Mouse (Mus musculus): ENCODE results near the gene Hinfp. TPM values are rescaled to one million over a fixed set of nuclear protein-coding genes. Genes with fewer than 3 reads are reported as not detected.

Hinfp gene
- polyA plus RNA-seq, 1 experiment from 2014 or later: 28.4 TPM

- Histone ChIP-seq H3K27me3 (ENCODE audit: control insufficient read depth, insufficient read depth, low read length) (no peaks in the 10 kb centered on the region), H3K9ac (ENCODE audit: low read length) (peak within 1 kb of the TSS; percentile 93), H3K4me3 (ENCODE audit: low read depth, low read length) (peak within 1 kb of the TSS; percentile 80), H3K4me2 (ENCODE audit: low read depth, severe bottlenecking) (peak within 1 kb of the TSS; percentile 61), H3K36me3 (ENCODE audit: control insufficient read depth, insufficient read depth, low read length) (peaks cover 17% of the 10 kb centered on the region), H3K9me3 (ENCODE audit: control insufficient read depth, low read length) (no peaks in the 10 kb centered on the region), H3K4me1 (ENCODE audit: control insufficient read depth, insufficient read depth, low read length) (no peaks in the 10 kb centered on the region; the same call in none of the 2 replicates), H3K27ac (replicated peaks; ENCODE audit: low read depth, low read length) (peak within 1 kb of the TSS; percentile 97)
- ATAC-seq (ENCODE audit: insufficient number of reproducible peaks, low FRiP score, low TSS enrichment, low read depth): peak; percentile 93
- WGBS: under 1% methylated on average over 39 of the region's 39 CpGs
- peak; percentile 92 for DNase-seq (ENCODE audit: low spot score)
Measured at GRCm38 (mm10) chr9:44343781-44344421, 38.4 kb upstream of the Hinfp start, which contains the start of gene Hmbs. Hmbs (minus strand) TSS chr9:44344228.

GRCm38 (mm10) chr9:44343290-44343689, 37.8 kb upstream of the Hinfp start:
- H3K4me2 ChIP-seq (ENCODE audit: low read depth, severe bottlenecking): peak overlapping the region; percentile 61
- H3K4me1 ChIP-seq (ENCODE audit: control insufficient read depth, insufficient read depth, low read length): no peaks in the 10 kb centered on the region; the same call in none of the 2 replicates
- ATAC-seq (ENCODE audit: insufficient number of reproducible peaks, low FRiP score, low TSS enrichment, low read depth) (0 out of 2 replicates have a peak, but pooled peaks have one; percentile 4), DNase-seq (ENCODE audit: low spot score) (no peak)
- H3K27ac ChIP-seq (replicated peaks; ENCODE audit: low read depth, low read length): peak overlapping the region; percentile 97
- peak overlapping the region; percentile 80 for H3K4me3 ChIP-seq (ENCODE audit: low read depth, low read length)
- 15% methylated on average over 6 of the region's 6 CpGs for WGBS
- no peaks in the 10 kb centered on the region for H3K27me3 ChIP-seq (ENCODE audit: control insufficient read depth, insufficient read depth, low read length)
- H3K36me3 ChIP-seq (ENCODE audit: control insufficient read depth, insufficient read depth, low read length): peaks cover 11% of the 10 kb centered on the region
- H3K9ac ChIP-seq (ENCODE audit: low read length): peak overlapping the region; percentile 93
- H3K9me3 ChIP-seq (ENCODE audit: control insufficient read depth, low read length): no peaks in the 10 kb centered on the region

- H3K27ac ChIP-seq (replicated peaks; ENCODE audit: low read depth, low read length): peak overlapping the region; percentile 36; the same call in 1 of the 2 replicates
- ATAC-seq (ENCODE audit: insufficient number of reproducible peaks, low FRiP score, low TSS enrichment, low read depth): no peak
- no peak overlapping the region for H3K4me3 ChIP-seq (ENCODE audit: low read depth, low read length)
- no peaks in the 10 kb centered on the region for H3K9me3 ChIP-seq (ENCODE audit: control insufficient read depth, low read length)
- H3K9ac ChIP-seq (ENCODE audit: low read length): no peak overlapping the region
- H3K4me2 ChIP-seq (ENCODE audit: low read depth, severe bottlenecking): 0 out of 2 replicates have a peak overlapping the region, but pooled peaks have one; percentile 12
- H3K36me3 ChIP-seq (ENCODE audit: control insufficient read depth, insufficient read depth, low read length): peaks cover 7% of the 10 kb centered on the region; the same call in 1 of the 2 replicates
- 100% methylated on average over 1 of the region's 1 CpGs for WGBS
- DNase-seq (ENCODE audit: low spot score): no peak
- peaks cover 3% of the 10 kb centered on the region for H3K4me1 ChIP-seq (ENCODE audit: control insufficient read depth, insufficient read depth, low read length)
- no peaks in the 10 kb centered on the region for H3K27me3 ChIP-seq (ENCODE audit: control insufficient read depth, insufficient read depth, low read length)
Measured at GRCm38 (mm10) chr9:44342605-44343004, 37.1 kb upstream of the Hinfp start.

GRCm38 (mm10) chr9:44342173-44342572, 36.7 kb upstream of the Hinfp start:
- Histone ChIP-seq H3K9ac (ENCODE audit: low read length) (no peak overlapping the region), H3K4me1 (ENCODE audit: control insufficient read depth, insufficient read depth, low read length) (peaks cover 5% of the 10 kb centered on the region), H3K4me2 (ENCODE audit: low read depth, severe bottlenecking) (no peak overlapping the region), H3K36me3 (ENCODE audit: control insufficient read depth, insufficient read depth, low read length) (peaks cover 7% of the 10 kb centered on the region; the same call in 1 of the 2 replicates), H3K27ac (replicated peaks; ENCODE audit: low read depth, low read length) (peak overlapping the region; percentile 36; the same call in 1 of the 2 replicates), H3K9me3 (ENCODE audit: control insufficient read depth, low read length) (no peaks in the 10 kb centered on the region), H3K4me3 (ENCODE audit: low read depth, low read length) (0 out of 2 replicates have a peak overlapping the region, but pooled peaks have one; percentile 5), H3K27me3 (ENCODE audit: control insufficient read depth, insufficient read depth, low read length) (no peaks in the 10 kb centered on the region)
- ATAC-seq (ENCODE audit: insufficient number of reproducible peaks, low FRiP score, low TSS enrichment, low read depth) (no peak), DNase-seq (ENCODE audit: low spot score) (no peak)
- 83% methylated on average over 3 of the region's 3 CpGs for WGBS

GRCm38 (mm10) chr9:44341487-44341886, 36.0 kb upstream of the Hinfp start:
- Histone ChIP-seq H3K4me2 (ENCODE audit: low read depth, severe bottlenecking) (no peak overlapping the region), H3K4me1 (ENCODE audit: control insufficient read depth, insufficient read depth, low read length) (peaks cover 10% of the 10 kb centered on the region), H3K27me3 (ENCODE audit: control insufficient read depth, insufficient read depth, low read length) (no peaks in the 10 kb centered on the region), H3K27ac (replicated peaks; ENCODE audit: low read depth, low read length) (no peak overlapping the region), H3K4me3 (ENCODE audit: low read depth, low read length) (no peak overlapping the region), H3K9me3 (ENCODE audit: control insufficient read depth, low read length) (no peaks in the 10 kb centered on the region), H3K9ac (ENCODE audit: low read length) (no peak overlapping the region), H3K36me3 (ENCODE audit: control insufficient read depth, insufficient read depth, low read length) (peaks cover 9% of the 10 kb centered on the region; the same call in 1 of the 2 replicates)
- ATAC-seq (ENCODE audit: insufficient number of reproducible peaks, low FRiP score, low TSS enrichment, low read depth) (no peak), DNase-seq (ENCODE audit: low spot score) (no peak)
- WGBS: 90% methylated on average over 5 of the region's 5 CpGs

- Histone ChIP-seq H3K27ac (replicated peaks; ENCODE audit: low read depth, low read length) (no peak overlapping the region), H3K4me2 (ENCODE audit: low read depth, severe bottlenecking) (no peak overlapping the region), H3K4me1 (ENCODE audit: control insufficient read depth, insufficient read depth, low read length) (peaks cover 10% of the 10 kb centered on the region), H3K9me3 (ENCODE audit: control insufficient read depth, low read length) (no peaks in the 10 kb centered on the region), H3K9ac (ENCODE audit: low read length) (no peak overlapping the region), H3K27me3 (ENCODE audit: control insufficient read depth, insufficient read depth, low read length) (no peaks in the 10 kb centered on the region), H3K4me3 (ENCODE audit: low read depth, low read length) (no peak overlapping the region), H3K36me3 (ENCODE audit: control insufficient read depth, insufficient read depth, low read length) (peaks cover 9% of the 10 kb centered on the region; the same call in 1 of the 2 replicates)
- 86% methylated on average over 5 of the region's 5 CpGs for WGBS
- DNase-seq (ENCODE audit: low spot score) (no peak), ATAC-seq (ENCODE audit: insufficient number of reproducible peaks, low FRiP score, low TSS enrichment, low read depth) (no peak)
Measured at GRCm38 (mm10) chr9:44338574-44338973, 33.1 kb upstream of the Hinfp start.

GRCm38 (mm10) chr9:44337436-44338169, 32.1 kb upstream of the Hinfp start:
- 70% methylated on average over 9 of the region's 9 CpGs for WGBS
- peaks cover 10% of the 10 kb centered on the region for H3K4me1 ChIP-seq (ENCODE audit: control insufficient read depth, insufficient read depth, low read length)
- DNase-seq (ENCODE audit: low spot score) (no peak), ATAC-seq (ENCODE audit: insufficient number of reproducible peaks, low FRiP score, low TSS enrichment, low read depth) (no peak)
- 0 out of 2 replicates have a peak overlapping the region, but pooled peaks have one; percentile 18 for H3K27ac ChIP-seq (replicated peaks; ENCODE audit: low read depth, low read length)
- H3K27me3 ChIP-seq (ENCODE audit: control insufficient read depth, insufficient read depth, low read length): no peaks in the 10 kb centered on the region
- no peaks in the 10 kb centered on the region for H3K9me3 ChIP-seq (ENCODE audit: control insufficient read depth, low read length)
- H3K9ac ChIP-seq (ENCODE audit: low read length): no peak overlapping the region; the same call in 1 of the 2 replicates
- H3K4me2 ChIP-seq (ENCODE audit: low read depth, severe bottlenecking): peak overlapping the region; percentile 69
- H3K4me3 ChIP-seq (ENCODE audit: low read depth, low read length): no peak overlapping the region; the same call in 1 of the 2 replicates
- peaks cover 18% of the 10 kb centered on the region for H3K36me3 ChIP-seq (ENCODE audit: control insufficient read depth, insufficient read depth, low read length)

GRCm38 (mm10) chr9:44336964-44337363, 31.5 kb upstream of the Hinfp start:
- no peak for ATAC-seq (ENCODE audit: insufficient number of reproducible peaks, low FRiP score, low TSS enrichment, low read depth)
- no peak for DNase-seq (ENCODE audit: low spot score)
- H3K9me3 ChIP-seq (ENCODE audit: control insufficient read depth, low read length): no peaks in the 10 kb centered on the region
- H3K4me3 ChIP-seq (ENCODE audit: low read depth, low read length): peak overlapping the region; percentile 82
- no peak overlapping the region; the same call in 1 of the 2 replicates for H3K9ac ChIP-seq (ENCODE audit: low read length)
- no peaks in the 10 kb centered on the region for H3K27me3 ChIP-seq (ENCODE audit: control insufficient read depth, insufficient read depth, low read length)
- H3K4me2 ChIP-seq (ENCODE audit: low read depth, severe bottlenecking): peak overlapping the region; percentile 69
- H3K27ac ChIP-seq (replicated peaks; ENCODE audit: low read depth, low read length): no peak overlapping the region
- H3K36me3 ChIP-seq (ENCODE audit: control insufficient read depth, insufficient read depth, low read length): peaks cover 22% of the 10 kb centered on the region
- peaks cover 10% of the 10 kb centered on the region; the same call in 1 of the 2 replicates for H3K4me1 ChIP-seq (ENCODE audit: control insufficient read depth, insufficient read depth, low read length)
- WGBS: 75% methylated on average over 3 of the region's 3 CpGs

Data from limb, embryonic 11.5 days (tissue).